ENCODE assay signal across 8 mouse cellular contexts in genomic region chrX:74269736-74270061, GRCm38 (mm10). TPM values are rescaled to one million over a fixed set of nuclear protein-coding genes. Genes with fewer than 3 reads are reported as not detected.
DNase-seq lines count a peak whose midpoint lies in the region; ATAC-seq and TF ChIP-seq lines count a peak whose summit lies in the region.

No protein-coding gene starts in this region.

- no peaks in the 10 kb centered on the region for H3K27me3 ChIP-seq in heart, embryonic 13.5 days (replicated peaks)
- no peaks in the 10 kb centered on the region for H3K27me3 ChIP-seq in hindbrain, embryonic 12.5 days
- no peaks in the 10 kb centered on the region for H3K27me3 ChIP-seq in midbrain, embryonic 11.5 days (ENCODE audit: control insufficient read depth, insufficient read depth, low read length)

- no peak for ATAC-seq in heart, embryonic 13.5 days (ENCODE audit: extremely low read depth, insufficient number of reproducible peaks, low FRiP score, low TSS enrichment)
- ATAC-seq in hindbrain, embryonic 12.5 days (ENCODE audit: low FRiP score) = peak; percentile 28
- peak; percentile 26 for ATAC-seq in midbrain, embryonic 11.5 days (ENCODE audit: low FRiP score)

- no peaks in the 10 kb centered on the region for H3K9me3 ChIP-seq in heart, embryonic 13.5 days
- H3K9me3 ChIP-seq in hindbrain, embryonic 12.5 days (replicated peaks) = no peaks in the 10 kb centered on the region; the same call in 1 of the 2 replicates
- H3K9me3 ChIP-seq in midbrain, embryonic 11.5 days (ENCODE audit: control insufficient read depth, low read length) = no peaks in the 10 kb centered on the region

- H3K4me1 ChIP-seq in heart, embryonic 13.5 days = peaks cover 4% of the 10 kb centered on the region; the same call in 1 of the 2 replicates
- H3K4me1 ChIP-seq in bone marrow, adult 2 months (ENCODE audit: control insufficient read depth, insufficient read depth, low read length) = no peaks in the 10 kb centered on the region; the same call in 1 of the 2 replicates
- peaks cover 6% of the 10 kb centered on the region; the same call in 1 of the 2 replicates for H3K4me1 ChIP-seq in hindbrain, embryonic 12.5 days
- peaks cover 2% of the 10 kb centered on the region; the same call in 1 of the 2 replicates for H3K4me1 ChIP-seq in midbrain, embryonic 11.5 days (ENCODE audit: control insufficient read depth, insufficient read depth, low read length)

- no peak for TF ChIP-seq POLR2A in bone marrow, adult 2 months (IDR thresholded peaks at IDR 0.05; ENCODE audit: borderline replicate concordance, control insufficient read depth, low read depth, low read length)

- H3K36me3 ChIP-seq in heart, embryonic 13.5 days = peaks cover 12% of the 10 kb centered on the region
- peaks cover 3% of the 10 kb centered on the region; the same call in 1 of the 2 replicates for H3K36me3 ChIP-seq in hindbrain, embryonic 12.5 days
- peaks cover 2% of the 10 kb centered on the region; the same call in 1 of the 2 replicates for H3K36me3 ChIP-seq in midbrain, embryonic 11.5 days (ENCODE audit: control insufficient read depth, insufficient read depth, low read length)

- H3K4me3 ChIP-seq in heart, embryonic 13.5 days = peak overlapping the region; percentile 67
- peak overlapping the region; percentile 63 for H3K4me3 ChIP-seq in bone marrow, adult 2 months (replicated peaks; ENCODE audit: control insufficient read depth, low read depth, low read length)
- H3K4me3 ChIP-seq in hindbrain, embryonic 12.5 days = peak overlapping the region; percentile 51
- peak overlapping the region; percentile 42 for H3K4me3 ChIP-seq in midbrain, embryonic 11.5 days (ENCODE audit: low read depth, low read length)

- H3K4me2 ChIP-seq in heart, embryonic 13.5 days = peak overlapping the region; percentile 67
- H3K4me2 ChIP-seq in hindbrain, embryonic 12.5 days (replicated peaks) = peak overlapping the region; percentile 47
- peak overlapping the region; percentile 51 for H3K4me2 ChIP-seq in midbrain, embryonic 11.5 days

- 18% methylated on average over 3 of the region's 3 CpGs for WGBS in heart, embryonic 13.5 days
- 33% methylated on average over 3 of the region's 3 CpGs for WGBS in bone marrow, adult 2 months
- 23% methylated on average over 3 of the region's 3 CpGs for WGBS in hindbrain, embryonic 12.5 days
- WGBS in midbrain, embryonic 11.5 days = 26% methylated on average over 3 of the region's 3 CpGs

- no peak for TF ChIP-seq CTCF in bone marrow, adult 2 months (IDR thresholded peaks at IDR 0.05; ENCODE audit: control insufficient read depth, insufficient read depth, low read length)

- peak overlapping the region; percentile 79 for H3K9ac ChIP-seq in heart, embryonic 13.5 days
- H3K9ac ChIP-seq in hindbrain, embryonic 12.5 days = peak overlapping the region; percentile 49
- peak overlapping the region; percentile 69 for H3K9ac ChIP-seq in midbrain, embryonic 11.5 days (ENCODE audit: low read length)

- intact Hi-C loops in heart, postnatal 14 days (cut with DNase I) = no loop called here

- peak overlapping the region; percentile 95 for H3K27ac ChIP-seq in heart, embryonic 13.5 days (replicated peaks)
- peak overlapping the region; percentile 72 for H3K27ac ChIP-seq in bone marrow, adult 2 months (ENCODE audit: control insufficient read depth, insufficient read depth, low read depth, low read length, poor library complexity)
- peak overlapping the region; percentile 94 for H3K27ac ChIP-seq in hindbrain, embryonic 12.5 days
- H3K27ac ChIP-seq in midbrain, embryonic 11.5 days (ENCODE audit: low read depth, low read length) = peak overlapping the region; percentile 92

- DNase-seq in heart, postnatal 14 days = no peak
- no peak for DNase-seq in midbrain, embryonic 11.5 days (ENCODE audit: low spot score, missing footprints)
- DNase-seq in spleen, postnatal 4 days (ENCODE audit: low spot score in 2 of 2) = no peak
- DNase-seq in frontal cortex, postnatal 10 days (ENCODE audit: low spot score in 2 of 2) = no peak
- DNase-seq in adrenal gland, postnatal 10 days = no peak

RNA-seq across cellular contexts. Expression of gene Rpl10, which starts 0.9 kb away (rescaled TPM):
- 437 and 511 TPM in 2 replicates for polyA plus RNA-seq in heart, embryonic 13.5 days (2015; fragmentation: Nextera tagmentation; extraction: Ambion mirVana)
- total RNA-seq in heart, postnatal 14 days (2021) = 100 to 1,000 TPM; 153 to 191 TPM
- polyA plus RNA-seq in bone marrow, adult 2 months (2011; ENCODE audit: insufficient read depth, insufficient read length, low replicate concordance, missing spikeins) = 68.3 and 79.6 TPM in 2 replicates
- 520 and 550 TPM in 2 replicates for polyA plus RNA-seq in hindbrain, embryonic 12.5 days (2016; fragmentation: Nextera tagmentation; extraction: Ambion mirVana)
- 661 and 713 TPM in 2 replicates for polyA plus RNA-seq in midbrain, embryonic 11.5 days (2014; fragmentation: Nextera tagmentation; extraction: Ambion mirVana)
- 100 to 1,000 TPM; 377 to 392 TPM for total RNA-seq in adrenal gland, postnatal 10 days (2021)

RNA-seq across cellular contexts. Expression of gene Taz, which starts 12.0 kb away (rescaled TPM):
- polyA plus RNA-seq in heart, embryonic 13.5 days (2015; fragmentation: Nextera tagmentation; extraction: Ambion mirVana) = 63.9 and 66.2 TPM in 2 replicates
- 10 to 100 TPM; 39.0 to 42.9 TPM for total RNA-seq in heart, postnatal 14 days (2021)
- polyA plus RNA-seq in bone marrow, adult 2 months (2011; ENCODE audit: insufficient read depth, insufficient read length, low replicate concordance, missing spikeins) = 32.4 and 58.0 TPM in 2 replicates
- polyA plus RNA-seq in hindbrain, embryonic 12.5 days (2016; fragmentation: Nextera tagmentation; extraction: Ambion mirVana) = 80.2 and 85.6 TPM in 2 replicates
- polyA plus RNA-seq in midbrain, embryonic 11.5 days (2014; fragmentation: Nextera tagmentation; extraction: Ambion mirVana) = 57.9 and 60.9 TPM in 2 replicates
- 10 to 100 TPM; 57.6 to 90.8 TPM for total RNA-seq in adrenal gland, postnatal 10 days (2021)

RNA-seq across cellular contexts. Expression of gene Dnase1l1, which starts 12.4 kb away (rescaled TPM):
- polyA plus RNA-seq in heart, embryonic 13.5 days (2015; fragmentation: Nextera tagmentation; extraction: Ambion mirVana) = 9.9 and 13.4 TPM in 2 replicates
- total RNA-seq in heart, postnatal 14 days (2021) = 10 to 100 TPM; 13.2 to 13.3 TPM
- 16.4 and 21.5 TPM in 2 replicates for polyA plus RNA-seq in bone marrow, adult 2 months (2011; ENCODE audit: insufficient read depth, insufficient read length, low replicate concordance, missing spikeins)
- polyA plus RNA-seq in hindbrain, embryonic 12.5 days (2016; fragmentation: Nextera tagmentation; extraction: Ambion mirVana) = 6.3 and 6.5 TPM in 2 replicates
- 4.3 and 4.4 TPM in 2 replicates for polyA plus RNA-seq in midbrain, embryonic 11.5 days (2014; fragmentation: Nextera tagmentation; extraction: Ambion mirVana)
- total RNA-seq in adrenal gland, postnatal 10 days (2021) = 10 to 100 TPM; 10.5 to 19.1 TPM

RNA-seq across cellular contexts. Expression of gene Emd, which starts 15.2 kb away (rescaled TPM):
- polyA plus RNA-seq in heart, embryonic 13.5 days (2015; fragmentation: Nextera tagmentation; extraction: Ambion mirVana) = 16.3 and 17.2 TPM in 2 replicates
- total RNA-seq in heart, postnatal 14 days (2021) = 10 to 100 TPM; 31.4 to 34.6 TPM
- polyA plus RNA-seq in bone marrow, adult 2 months (2011; ENCODE audit: insufficient read depth, insufficient read length, low replicate concordance, missing spikeins) = 34.6 and 51.7 TPM in 2 replicates
- 17.0 and 18.2 TPM in 2 replicates for polyA plus RNA-seq in hindbrain, embryonic 12.5 days (2016; fragmentation: Nextera tagmentation; extraction: Ambion mirVana)
- 24.3 and 25.2 TPM in 2 replicates for polyA plus RNA-seq in midbrain, embryonic 11.5 days (2014; fragmentation: Nextera tagmentation; extraction: Ambion mirVana)
- 10 to 100 TPM; 38.0 to 45.0 TPM for total RNA-seq in adrenal gland, postnatal 10 days (2021)

RNA-seq across cellular contexts. Expression of gene Flna, which starts 20.1 kb away (rescaled TPM):
- 136 and 154 TPM in 2 replicates for polyA plus RNA-seq in heart, embryonic 13.5 days (2015; fragmentation: Nextera tagmentation; extraction: Ambion mirVana)
- 100 to 1,000 TPM; 157 to 168 TPM for total RNA-seq in heart, postnatal 14 days (2021)
- 140 and 356 TPM in 2 replicates for polyA plus RNA-seq in bone marrow, adult 2 months (2011; ENCODE audit: insufficient read depth, insufficient read length, low replicate concordance, missing spikeins)
- 253 and 262 TPM in 2 replicates for polyA plus RNA-seq in hindbrain, embryonic 12.5 days (2016; fragmentation: Nextera tagmentation; extraction: Ambion mirVana)
- polyA plus RNA-seq in midbrain, embryonic 11.5 days (2014; fragmentation: Nextera tagmentation; extraction: Ambion mirVana) = 178 and 185 TPM in 2 replicates
- 100 to 1,000 TPM; 151 to 183 TPM for total RNA-seq in adrenal gland, postnatal 10 days (2021)
